Comparison of ENCODE assay signal across 8 mouse cellular contexts in the genomic region with DNA sequence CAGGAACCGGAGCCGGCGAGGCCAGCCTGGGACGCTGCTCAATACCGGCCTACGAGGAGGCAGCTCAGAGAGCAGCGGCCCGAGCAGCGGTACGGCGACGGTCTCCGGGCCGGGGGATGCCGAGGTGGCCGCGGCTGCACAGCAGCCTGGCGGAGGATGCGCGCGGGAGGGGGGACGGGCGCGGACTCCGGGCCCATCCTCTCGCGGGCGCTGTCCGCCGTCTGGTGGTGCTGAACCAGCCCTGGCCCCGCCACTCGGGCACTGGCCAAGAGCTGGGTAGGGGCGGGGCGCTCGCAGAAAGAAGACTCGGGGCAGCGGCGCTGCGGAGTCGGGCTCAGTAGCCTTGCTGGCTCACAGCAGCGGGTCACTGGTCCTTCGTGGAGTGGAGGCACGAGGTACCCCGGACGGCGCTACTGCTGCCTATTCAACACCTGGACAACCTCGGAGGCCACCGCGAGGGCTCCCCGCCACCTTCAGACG. TPM values are rescaled to one million over a fixed set of nuclear protein-coding genes. Genes with fewer than 3 reads are reported as not detected.
DNase-seq lines count a peak whose midpoint lies in the region; ATAC-seq and TF ChIP-seq lines count a peak whose summit lies in the region.

No protein-coding gene starts in this region.

- peak; percentile 79 for ATAC-seq in Patski
- peak; percentile 77 for ATAC-seq in hindbrain, embryonic 13.5 days (ENCODE audit: low FRiP score)

- POLR2A ChIA-PET in Patski (lab: Charles Lee): interaction anchor here (0.6 kb wide), 1 partner anchor 175 kb away, joined by 3 read pairs; no protein-coding TSS in a partner anchor

- H3K9me3 ChIP-seq in hindbrain, embryonic 13.5 days: no peaks in the 10 kb centered on the region

- in situ Hi-C loops in Patski (cut with MboI; ENCODE audit: low pct_unique_long_range_greater_than_20kb): no loop called here

- H3K27me3 ChIP-seq in Patski: peaks cover 52% of the 10 kb centered on the region
- peaks cover 39% of the 10 kb centered on the region for H3K27me3 ChIP-seq in hindbrain, embryonic 13.5 days

- H3K4me2 ChIP-seq in hindbrain, embryonic 13.5 days: peak overlapping the region; percentile 87

- H3K9ac ChIP-seq in hindbrain, embryonic 13.5 days: peak overlapping the region; percentile 95

- CTCF ChIA-PET in Patski (lab: Charles Lee): interaction anchor here (1.8 kb wide), 1 partner anchor 17 kb away, joined by 5 read pairs; no protein-coding TSS in a partner anchor

- DNase-seq in Patski (ENCODE audit: low read depth, low spot score): peak; percentile 28
- peak; percentile 89 to 90 for DNase-seq in cerebellum, postnatal 14 days
- DNase-seq in frontal cortex, postnatal 36 days (ENCODE audit: low spot score in 2 of 2): peak; percentile 63 to 71
- peak; percentile 87 to 93 for DNase-seq in layer of hippocampus, postnatal 10 days (ENCODE audit: low spot score in 2 of 2)
- peak; percentile 94 for DNase-seq in lung, postnatal 14 days
- peak; percentile 86 for DNase-seq in retina, embryonic 14.5 days (ENCODE audit: low spot score)
- peak; percentile 84 for DNase-seq in thymus, postnatal 25 days

- no peaks in the 10 kb centered on the region for H3K36me3 ChIP-seq in hindbrain, embryonic 13.5 days

- TF ChIP-seq CTCF in Patski (IDR thresholded peaks at IDR 0.05): no peak

- H3K27ac ChIP-seq in hindbrain, embryonic 13.5 days: peak overlapping the region; percentile 98

- WGBS in hindbrain, embryonic 13.5 days: under 1% methylated on average over 51 of the region's 51 CpGs

- H3K4me3 ChIP-seq in hindbrain, embryonic 13.5 days: peak overlapping the region; percentile 83

- H3K4me1 ChIP-seq in hindbrain, embryonic 13.5 days (replicated peaks): peaks cover 61% of the 10 kb centered on the region

RNA-seq across cellular contexts. Expression of a gene that starts 0.3 kb away (rescaled TPM):
- polyA plus RNA-seq in Patski (2021): 0.33 TPM
- polyA plus RNA-seq in hindbrain, embryonic 13.5 days (2015; fragmentation: Nextera tagmentation; extraction: Ambion mirVana): 20.5 and 20.6 TPM in 2 replicates
- 10 to 100 TPM; 49.8 to 53.1 TPM for total RNA-seq in layer of hippocampus, postnatal 10 days (2021)

RNA-seq across cellular contexts. Expression of a gene that starts 41.6 kb away (rescaled TPM):
- 1.2 TPM for polyA plus RNA-seq in Patski (2021)
- 3.1 and 3.2 TPM in 2 replicates for polyA plus RNA-seq in hindbrain, embryonic 13.5 days (2015; fragmentation: Nextera tagmentation; extraction: Ambion mirVana)
- total RNA-seq in layer of hippocampus, postnatal 10 days (2021): under 1 TPM; 0.25 to 0.37 TPM

Comparison
In these comparisons a context has a peak if more than half of its experiments do, and no peak if none do; other contexts are left out.
1. Peak in every context shown above with its lines: DNase-seq, ATAC-seq, H3K4me3 ChIP-seq and H3K27ac ChIP-seq.
2. DNase-seq: peak in every context shown above with its lines; median percentile 94 in lung, postnatal 14 days; 90 in layer of hippocampus, postnatal 10 days; 90 in cerebellum, postnatal 14 days; 86 in retina, embryonic 14.5 days; 84 in thymus, postnatal 25 days; 67 in frontal cortex, postnatal 36 days; 28 in Patski.
3. RNA of a gene that starts 0.3 kb away (polyA plus RNA-seq): 20.5 to 20.6 TPM in hindbrain, embryonic 13.5 days; 0.33 TPM in Patski (single experiment); every median in the first group is over 10 times any median in the second.